Mouse (Mus musculus) embryonic facial prominence, embryonic 11.5 days (tissue): ENCODE results near the gene Ptgs1. TPM values are rescaled to one million over a fixed set of nuclear protein-coding genes. Genes with fewer than 3 reads are reported as not detected.

ENCODE experiments used
- ATAC-seq: fragments of 200-750 bp; cut with Nextera tagmentation; replicated peaks from 2 replicates; pipeline ENCODE4 v1.8.0; 2017; ENCODE audit warnings: low read depth; ENCODE audit not compliant: insufficient number of reproducible peaks, low FRiP score, low TSS enrichment
- DNase-seq: peaks from one replicate; pipeline ENCODE4 v3.0.0-alpha.2; 2015; ENCODE audit warnings: low spot score
- H3K27ac ChIP-seq: fragments of 300-500 bp; sonication (generic); replicated peaks from 2 replicates; pipeline ENCODE4 v1.5.1; 2014; ENCODE audit warnings: mild to moderate bottlenecking, low read depth, low read length, control low read depth
- H3K27me3 ChIP-seq: fragments of 300-500 bp; sonication (generic); 2 replicates; pipeline ENCODE4 v1.6.1; 2014; ENCODE audit warnings: mild to moderate bottlenecking, low read length, moderate library complexity, mixed read lengths; ENCODE audit not compliant: control insufficient read depth, insufficient read depth
- H3K36me3 ChIP-seq: fragments of 300-500 bp; sonication (generic); replicated peaks from 2 replicates; pipeline ENCODE4 v1.6.1; 2014; ENCODE audit warnings: low read depth, mild to moderate bottlenecking, low read length, moderate library complexity, mixed read lengths; ENCODE audit not compliant: control insufficient read depth, insufficient read depth
- H3K4me1 ChIP-seq: fragments of 300-500 bp; sonication (generic); 2 replicates; pipeline ENCODE4 v1.6.1; 2014; ENCODE audit warnings: low read length, mixed read lengths; ENCODE audit not compliant: control insufficient read depth, insufficient read depth
- H3K4me2 ChIP-seq: fragments of 300-500 bp; sonication (generic); 2 replicates; pipeline ENCODE4 v1.6.1; 2014; ENCODE audit warnings: low read depth, mild to moderate bottlenecking, control low read depth, low read length, moderate library complexity
- H3K4me3 ChIP-seq: fragments of 300-500 bp; sonication (generic); 2 replicates; pipeline ENCODE4 v1.5.1; 2014; ENCODE audit warnings: low read depth, low read length, control low read depth
- H3K9ac ChIP-seq: fragments of 300-500 bp; sonication (generic); replicated peaks from 2 replicates; pipeline ENCODE4 v1.6.1; 2014; ENCODE audit warnings: mild to moderate bottlenecking, control low read depth, low read length
- H3K9me3 ChIP-seq: fragments of 300-500 bp; sonication (generic); replicated peaks from 2 replicates; pipeline ENCODE4 v1.6.1; 2016; ENCODE audit warnings: mild to moderate bottlenecking, low read length, inconsistent platforms, mixed read lengths; ENCODE audit not compliant: control insufficient read depth
- WGBS: fragments of 180-500 bp; shearing (Covaris S2); extraction: QIAGEN DNeasy Blood & Tissue Kit; methylation state at CpG from one replicate; pipeline ENCODE4 v1.1.7; 2014; 5-methylcytosine and 5-hydroxymethylcytosine counted together
- polyA plus RNA-seq: library from polyadenylated mRNA; unstranded; fragments of >200 nt; fragmentation: Nextera tagmentation; extraction: Ambion mirVana; gene quantifications from 2 replicates; pipeline ENCODE4 v1.2.1, GENCODE M21; 2014

Ptgs1 gene
- polyA plus RNA-seq, 1 experiment from 2014 or later = 5.7 TPM

DNA sequence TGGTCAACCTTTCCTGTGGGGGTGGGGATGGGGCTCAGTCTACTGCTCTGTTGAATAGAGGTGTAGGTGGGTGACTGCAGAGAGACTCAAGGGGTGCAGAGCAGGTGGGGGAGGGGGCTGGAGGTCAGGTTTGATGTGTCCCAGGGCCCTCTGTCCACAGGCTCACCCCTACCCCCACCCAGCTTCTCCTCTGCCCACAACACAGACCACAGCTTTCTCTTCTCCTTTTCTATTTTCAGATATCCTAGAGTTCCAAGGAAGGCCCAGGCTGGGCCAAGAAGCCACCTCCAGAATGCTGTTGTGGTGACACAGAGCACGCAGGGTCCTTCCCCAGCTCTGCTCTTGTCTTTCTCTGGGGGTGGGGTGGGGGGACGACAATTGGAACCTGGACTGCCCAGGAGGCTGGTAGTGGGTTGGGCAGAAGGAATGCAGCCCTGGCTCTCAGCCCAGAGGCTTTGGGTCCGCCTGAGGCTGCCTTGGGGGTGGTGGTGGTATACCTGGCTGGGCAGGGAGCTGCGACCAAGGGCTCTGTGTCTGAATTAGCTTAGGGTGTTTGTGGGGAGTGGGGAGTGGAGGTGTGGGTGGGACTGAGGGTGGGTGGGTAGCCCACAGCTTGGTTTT is 13.2 kb upstream of the Ptgs1 start:
- peaks cover 2% of the 10 kb centered on the region; the same call in 1 of the 2 replicates for H3K4me1 ChIP-seq
- H3K36me3 ChIP-seq = no peaks in the 10 kb centered on the region
- H3K4me3 ChIP-seq = no peak overlapping the region
- no peaks in the 10 kb centered on the region for H3K27me3 ChIP-seq
- ATAC-seq = no peak
- no peak for DNase-seq
- H3K9me3 ChIP-seq = no peaks in the 10 kb centered on the region
- no peak overlapping the region for H3K4me2 ChIP-seq
- H3K27ac ChIP-seq = no peak overlapping the region
- 57% methylated on average over 4 of the region's 4 CpGs for WGBS
- H3K9ac ChIP-seq = no peak overlapping the region

DNA sequence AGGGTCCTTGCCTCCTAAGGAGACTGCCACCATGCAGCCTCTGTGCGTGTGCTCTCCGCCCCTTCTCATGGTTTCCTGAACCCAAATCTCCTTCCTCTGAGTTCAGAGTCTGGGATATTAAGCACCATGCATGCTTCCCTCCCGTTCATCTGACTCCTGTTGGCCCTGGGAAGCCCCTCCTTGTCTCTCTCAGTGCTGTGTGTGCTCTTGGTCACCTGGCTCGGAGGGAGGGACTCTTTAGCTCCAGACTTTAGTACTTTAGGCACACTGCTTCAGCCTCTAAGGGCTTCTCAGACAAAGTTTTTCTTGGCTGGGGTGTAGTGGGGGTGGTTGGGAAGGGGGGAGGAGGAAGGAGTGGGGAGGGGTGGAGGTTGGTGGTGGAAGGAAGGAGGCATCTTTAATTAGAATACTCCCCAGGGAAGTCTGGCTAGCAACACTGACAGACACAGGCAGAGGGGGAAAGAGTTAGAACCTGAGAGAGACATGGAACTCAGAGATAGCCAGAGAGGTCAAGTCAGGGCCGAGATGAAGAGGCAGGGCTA is 12.5 kb upstream of the Ptgs1 start:
- Histone ChIP-seq H3K9me3 (no peaks in the 10 kb centered on the region), H3K36me3 (no peaks in the 10 kb centered on the region), H3K27me3 (no peaks in the 10 kb centered on the region), H3K9ac (no peak overlapping the region), H3K4me2 (no peak overlapping the region), H3K4me1 (no peaks in the 10 kb centered on the region; the same call in 1 of the 2 replicates), H3K4me3 (no peak overlapping the region), H3K27ac (no peak overlapping the region)
- 44% methylated on average over 5 of the region's 5 CpGs for WGBS
- DNase-seq (no peak), ATAC-seq (no peak)

- DNase-seq = no peak
- H3K9ac ChIP-seq = no peak overlapping the region
- WGBS = 89% methylated on average over 8 of the region's 8 CpGs
- H3K4me2 ChIP-seq = no peak overlapping the region
- ATAC-seq = no peak
- no peak overlapping the region for H3K4me3 ChIP-seq
- no peaks in the 10 kb centered on the region for H3K4me1 ChIP-seq
- no peaks in the 10 kb centered on the region for H3K27me3 ChIP-seq
- no peaks in the 10 kb centered on the region for H3K36me3 ChIP-seq
- H3K9me3 ChIP-seq = no peaks in the 10 kb centered on the region
- H3K27ac ChIP-seq = no peak overlapping the region
Measured at GRCm38 (mm10) chr2:36220106-36220505, 10.1 kb upstream of the Ptgs1 start.

DNA sequence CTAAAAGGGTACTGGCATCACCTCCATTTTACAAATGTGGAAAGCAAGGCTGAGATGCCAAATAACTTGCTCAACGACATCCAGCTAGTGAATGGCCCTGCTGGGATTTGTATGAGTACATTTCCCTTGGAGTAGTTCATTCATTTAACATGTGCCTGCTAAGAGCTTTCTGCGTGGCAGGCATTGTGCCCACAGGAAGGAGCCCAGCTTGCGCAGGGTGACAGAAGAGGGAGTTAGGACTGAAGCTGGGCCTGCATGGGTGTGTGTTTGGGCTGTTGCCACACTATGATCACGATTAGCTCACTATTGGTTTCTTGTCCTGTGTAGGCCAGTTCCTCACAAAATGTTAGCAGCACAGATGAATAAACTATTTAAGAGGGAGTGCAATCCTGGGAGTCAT is 9.3 kb upstream of the Ptgs1 start:
- H3K27ac ChIP-seq = no peak overlapping the region
- DNase-seq (no peak), ATAC-seq (no peak)
- H3K4me2 ChIP-seq = no peak overlapping the region
- H3K27me3 ChIP-seq = no peaks in the 10 kb centered on the region
- no peak overlapping the region for H3K9ac ChIP-seq
- H3K36me3 ChIP-seq = no peaks in the 10 kb centered on the region
- WGBS = 87% methylated on average over 4 of the region's 4 CpGs
- H3K9me3 ChIP-seq = no peaks in the 10 kb centered on the region
- no peak overlapping the region for H3K4me3 ChIP-seq
- H3K4me1 ChIP-seq = no peaks in the 10 kb centered on the region

DNA sequence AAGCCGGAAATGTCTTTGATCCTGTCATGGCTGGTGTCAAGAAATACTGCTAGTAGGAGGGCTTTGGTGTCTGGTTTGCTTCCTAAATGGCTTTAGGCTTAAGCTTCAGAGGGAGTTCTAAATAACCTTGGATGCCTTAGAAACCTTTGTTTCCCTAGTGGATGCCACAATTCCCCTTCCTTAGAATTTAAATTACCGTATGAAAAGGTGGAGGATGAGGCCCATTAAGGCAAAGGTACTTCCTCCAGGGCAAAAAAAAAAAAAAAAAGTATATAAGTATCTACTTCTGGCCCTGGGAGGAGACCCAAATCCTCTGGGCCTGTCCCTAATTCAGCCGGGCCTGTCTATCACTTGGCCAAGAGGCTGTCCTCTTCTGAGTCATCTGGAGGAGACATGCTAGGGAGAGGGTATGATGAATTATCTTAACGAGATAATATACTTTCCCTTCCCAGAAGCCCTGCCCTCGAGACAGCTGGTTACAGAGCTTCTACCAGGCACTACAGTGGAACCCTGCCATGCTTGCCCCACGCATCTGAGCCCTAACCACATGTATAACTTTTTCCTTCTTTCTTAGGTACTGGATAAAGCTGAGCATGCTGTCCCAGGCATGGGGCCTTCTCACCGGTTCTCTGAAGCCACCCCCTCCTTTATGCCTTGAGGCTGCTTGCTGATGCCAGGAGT is 7.9 kb upstream of the Ptgs1 start:
- H3K9me3 ChIP-seq = no peaks in the 10 kb centered on the region
- H3K27me3 ChIP-seq = no peaks in the 10 kb centered on the region
- no peak overlapping the region for H3K4me2 ChIP-seq
- DNase-seq (no peak), ATAC-seq (no peak)
- H3K4me3 ChIP-seq = no peak overlapping the region
- H3K4me1 ChIP-seq = no peaks in the 10 kb centered on the region
- H3K36me3 ChIP-seq = no peaks in the 10 kb centered on the region
- no peak overlapping the region for H3K27ac ChIP-seq
- 57% methylated on average over 7 of the region's 7 CpGs for WGBS
- no peak overlapping the region for H3K9ac ChIP-seq

GRCm38 (mm10) chr2:36223436-36223835 is 6.8 kb upstream of the Ptgs1 start:
- H3K27ac ChIP-seq = no peak overlapping the region
- H3K36me3 ChIP-seq = no peaks in the 10 kb centered on the region
- ATAC-seq (no peak), DNase-seq (no peak)
- H3K9me3 ChIP-seq = no peaks in the 10 kb centered on the region
- no peaks in the 10 kb centered on the region for H3K27me3 ChIP-seq
- H3K9ac ChIP-seq = no peak overlapping the region
- no peak overlapping the region for H3K4me2 ChIP-seq
- H3K4me1 ChIP-seq = no peaks in the 10 kb centered on the region
- H3K4me3 ChIP-seq = no peak overlapping the region

DNA sequence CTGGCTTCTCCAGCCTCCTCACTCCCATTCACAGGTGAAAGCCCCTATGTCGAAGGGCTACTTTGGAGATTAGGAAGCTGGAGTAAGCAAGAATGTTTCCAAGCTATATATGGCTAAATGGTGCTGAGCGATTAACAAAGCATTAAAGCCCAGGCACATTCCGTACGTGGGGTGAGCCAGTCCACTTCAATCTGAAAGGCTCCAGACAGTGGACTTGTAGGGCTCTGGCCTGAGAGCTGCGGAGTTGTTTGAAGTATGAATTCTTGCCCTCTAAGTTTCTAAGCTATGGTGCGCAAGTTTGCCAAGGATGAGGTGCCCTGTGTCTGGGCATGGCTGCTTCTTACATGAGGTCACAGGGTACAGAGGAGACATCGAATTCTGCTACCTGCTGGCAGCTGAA is 6.1 kb upstream of the Ptgs1 start:
- DNase-seq (no peak), ATAC-seq (no peak)
- Histone ChIP-seq H3K27me3 (no peaks in the 10 kb centered on the region), H3K36me3 (no peaks in the 10 kb centered on the region), H3K4me1 (no peaks in the 10 kb centered on the region), H3K4me2 (no peak overlapping the region), H3K9ac (no peak overlapping the region), H3K4me3 (no peak overlapping the region), H3K27ac (no peak overlapping the region), H3K9me3 (no peaks in the 10 kb centered on the region)
- 84% methylated on average over 7 of the region's 7 CpGs for WGBS

DNA sequence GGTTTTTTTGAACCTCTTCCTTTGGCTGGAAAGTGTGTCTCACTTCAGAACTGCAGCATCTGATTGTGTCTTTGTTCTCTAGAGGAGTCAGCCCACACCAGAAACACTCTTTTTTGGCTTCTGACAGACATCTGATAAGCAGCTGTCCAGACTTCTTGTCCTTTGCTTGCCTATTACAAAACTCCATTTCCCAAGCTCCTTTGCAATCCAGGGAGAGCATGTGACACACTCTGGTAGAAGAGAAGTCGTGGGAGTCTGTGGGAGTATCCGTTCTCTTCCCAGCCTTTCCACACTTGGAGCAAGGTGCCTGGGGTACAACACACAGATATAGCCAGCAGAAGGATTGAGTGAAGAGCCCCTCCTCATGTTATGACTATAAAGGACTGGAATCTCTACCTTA is 5.6 kb upstream of the Ptgs1 start:
- ATAC-seq = no peak
- no peaks in the 10 kb centered on the region for H3K36me3 ChIP-seq
- WGBS = 28% methylated on average over 2 of the region's 2 CpGs

More for the DNA sequence above, 5.6 kb upstream of the Ptgs1 start:
- DNase-seq = no peak
- Histone ChIP-seq H3K9ac (no peak overlapping the region), H3K4me1 (no peaks in the 10 kb centered on the region), H3K27me3 (no peaks in the 10 kb centered on the region), H3K4me3 (no peak overlapping the region), H3K9me3 (no peaks in the 10 kb centered on the region), H3K4me2 (no peak overlapping the region), H3K27ac (no peak overlapping the region)
